Mouse (Mus musculus): Measurements from ENCODE around the gene Omp.

Omp gene

GRCm38 (mm10) chr7:98171141-98172073, 26.1 kb upstream of the Omp start:
- DNase-seq (ENCODE audit: low read depth, low spot score) = no peak

GRCm38 (mm10) chr7:98164999-98165528, 19.8 kb upstream of the Omp start:
- DNase-seq (ENCODE audit: low read depth, low spot score) = peak; percentile 29

DNA sequence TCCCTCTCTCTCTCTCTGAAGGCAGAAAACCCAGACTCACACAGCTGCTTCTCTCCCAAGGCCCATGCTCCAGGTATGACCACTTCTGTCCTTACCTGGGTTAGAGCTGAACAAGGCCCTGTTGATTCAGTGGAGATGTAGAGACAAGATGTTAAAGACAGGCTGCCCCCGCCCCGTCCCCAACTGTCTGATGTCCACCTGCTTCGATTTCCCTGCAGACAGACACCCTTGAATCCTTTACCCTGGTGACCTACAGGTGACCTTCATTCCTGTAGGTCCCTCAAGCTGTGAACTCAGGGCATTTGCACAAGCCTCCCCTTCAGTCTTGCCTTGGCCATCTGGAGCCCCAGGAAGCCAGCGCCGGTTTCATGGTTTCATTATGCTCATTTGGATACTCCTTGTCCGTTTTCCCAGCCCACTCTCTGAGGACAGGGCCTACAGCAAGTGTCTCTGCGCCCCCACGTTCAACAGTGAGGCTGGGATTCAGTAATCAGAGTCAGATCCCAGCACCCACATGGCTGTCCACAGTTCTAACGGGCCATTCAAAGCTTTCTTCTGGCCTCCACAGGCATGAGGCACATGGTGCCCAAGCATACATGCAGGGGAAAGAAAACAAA, 19.2 kb upstream of the Omp start:
- no peak for DNase-seq (ENCODE audit: low read depth, low spot score)

GRCm38 (mm10) chr7:98163700-98164099, 18.4 kb upstream of the Omp start:
- DNase-seq (ENCODE audit: low read depth, low spot score) = no peak

- no peak for DNase-seq (ENCODE audit: low read depth, low spot score)
Measured at GRCm38 (mm10) chr7:98162239-98162638, 16.9 kb upstream of the Omp start.

GRCm38 (mm10) chr7:98160041-98160740, 14.9 kb upstream of the Omp start:
- no peak for DNase-seq (ENCODE audit: low read depth, low spot score)

DNA sequence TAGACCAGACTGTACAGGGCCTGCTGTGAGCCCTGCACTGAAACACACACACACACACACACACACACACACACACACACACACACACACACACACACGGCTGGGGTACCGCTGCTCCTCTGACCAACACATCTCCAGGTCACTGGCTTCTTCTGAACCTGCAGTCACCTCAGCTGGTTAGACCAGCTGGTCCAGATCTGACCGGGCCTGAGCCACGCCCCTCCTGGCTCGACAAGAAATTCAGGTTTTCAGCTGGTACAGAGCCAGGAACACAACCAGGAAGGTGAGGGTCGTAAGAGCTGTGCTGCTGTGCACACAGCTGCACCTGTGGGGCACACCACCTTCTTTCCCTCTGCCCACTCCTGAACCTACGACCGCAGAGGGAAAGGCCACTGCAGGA, 13.2 kb upstream of the Omp start:
- DNase-seq (ENCODE audit: low read depth, low spot score) = no peak

- DNase-seq (ENCODE audit: low read depth, low spot score) = no peak
Measured at GRCm38 (mm10) chr7:98157636-98158332, 12.5 kb upstream of the Omp start.

DNA sequence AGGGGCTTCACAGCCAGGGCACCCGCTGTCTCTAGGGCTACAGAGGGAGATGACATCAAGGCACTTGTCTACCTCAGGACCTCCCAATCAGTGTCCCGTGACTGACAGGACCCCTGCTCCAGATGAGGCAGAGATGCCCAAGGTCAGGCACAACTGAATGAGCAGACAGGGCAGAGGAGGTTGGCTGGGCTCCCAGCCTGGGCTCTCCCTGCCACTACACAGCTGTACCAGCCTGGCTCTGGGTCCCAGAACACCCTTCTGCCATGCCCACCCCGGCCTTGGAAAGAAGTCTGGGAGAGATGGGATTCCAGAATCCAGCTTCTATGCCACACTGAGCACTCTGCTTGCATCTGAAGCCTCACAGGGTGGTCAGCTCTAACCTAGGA, 11.0 kb upstream of the Omp start:
- DNase-seq (ENCODE audit: low read depth, low spot score) = no peak

- DNase-seq (ENCODE audit: low read depth, low spot score) = peak; percentile 41
Measured at GRCm38 (mm10) chr7:98155546-98156279, 10.4 kb upstream of the Omp start.

GRCm38 (mm10) chr7:98153892-98154291, 8.6 kb upstream of the Omp start:
- DNase-seq (ENCODE audit: low read depth, low spot score) = no peak

GRCm38 (mm10) chr7:98153345-98153744, 8.0 kb upstream of the Omp start:
- no peak for DNase-seq (ENCODE audit: low read depth, low spot score)

DNA sequence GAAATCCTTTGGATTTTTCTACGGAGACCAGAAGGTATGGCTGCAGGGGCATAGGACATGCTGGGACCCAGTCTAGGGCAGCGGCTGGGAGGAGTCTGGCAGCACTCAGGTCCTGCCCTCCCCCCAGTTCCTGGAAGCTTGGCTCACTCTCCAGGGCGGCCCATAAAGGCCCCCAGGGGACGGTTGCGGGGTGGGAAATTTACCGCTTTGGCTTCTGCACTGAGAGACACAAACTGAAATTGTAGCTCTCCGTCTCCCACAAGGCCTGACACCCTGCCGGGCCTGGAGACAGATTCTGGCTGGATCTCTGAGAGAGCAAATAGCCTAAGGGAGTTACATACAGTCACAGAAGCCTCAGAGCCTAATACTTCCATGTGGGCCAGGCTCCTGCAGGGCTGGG, 7.1 kb upstream of the Omp start:
- DNase-seq (ENCODE audit: low read depth, low spot score) = no peak

DNA sequence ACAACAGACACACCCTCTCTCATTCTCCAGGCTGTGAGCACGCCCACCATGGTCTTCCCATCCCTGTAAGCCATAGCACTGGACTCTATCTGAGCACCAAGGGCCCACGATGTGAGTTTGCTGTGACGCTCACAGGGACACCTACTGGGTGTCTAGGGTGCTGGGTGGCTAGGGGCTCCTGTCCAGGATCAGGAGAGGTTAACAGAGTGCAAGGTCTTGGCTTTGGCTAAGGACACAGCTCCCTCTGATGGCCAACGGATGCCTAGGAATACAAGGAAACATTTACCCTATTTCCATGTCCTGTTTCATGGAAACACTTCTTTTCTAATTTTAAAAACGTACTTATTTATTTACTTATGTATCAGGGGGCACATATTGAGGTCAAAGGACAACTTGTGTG, 5.2 kb upstream of the Omp start:
- DNase-seq (ENCODE audit: low read depth, low spot score) = no peak

GRCm38 (mm10) chr7:98149802-98150201, 4.5 kb upstream of the Omp start:
- no peak for DNase-seq (ENCODE audit: low read depth, low spot score)

GRCm38 (mm10) chr7:98148721-98149407, 3.6 kb upstream of the Omp start:
- no peak for DNase-seq (ENCODE audit: low read depth, low spot score)

DNA sequence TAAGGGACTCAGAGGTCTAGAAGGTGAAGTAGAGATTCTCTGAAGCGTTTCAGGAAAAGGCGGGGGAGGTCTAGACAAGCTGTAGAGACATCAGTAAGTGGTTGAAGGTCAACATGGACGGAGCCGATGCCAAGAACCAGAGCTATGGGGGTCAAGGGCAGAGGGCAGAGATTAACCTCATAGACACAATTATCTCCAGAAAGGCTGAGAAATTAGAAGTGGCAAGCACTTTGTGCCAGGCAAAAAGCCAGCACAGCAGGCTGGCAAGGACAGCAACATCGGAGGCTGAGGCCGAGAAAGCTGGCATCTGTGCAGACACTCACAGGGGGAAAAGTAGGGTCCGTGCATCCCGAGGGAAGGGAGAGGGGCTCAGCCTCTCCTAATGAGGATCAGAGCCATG, 2.5 kb upstream of the Omp start:
- DNase-seq (ENCODE audit: low read depth, low spot score) = no peak

GRCm38 (mm10) chr7:98146447-98146845, 1.1 kb upstream of the Omp start:
- no peak for DNase-seq (ENCODE audit: low read depth, low spot score)

GRCm38 (mm10) chr7:98145842-98146446, 642 bp upstream of the Omp start:
- DNase-seq (ENCODE audit: low read depth, low spot score) = no peak

DNA sequence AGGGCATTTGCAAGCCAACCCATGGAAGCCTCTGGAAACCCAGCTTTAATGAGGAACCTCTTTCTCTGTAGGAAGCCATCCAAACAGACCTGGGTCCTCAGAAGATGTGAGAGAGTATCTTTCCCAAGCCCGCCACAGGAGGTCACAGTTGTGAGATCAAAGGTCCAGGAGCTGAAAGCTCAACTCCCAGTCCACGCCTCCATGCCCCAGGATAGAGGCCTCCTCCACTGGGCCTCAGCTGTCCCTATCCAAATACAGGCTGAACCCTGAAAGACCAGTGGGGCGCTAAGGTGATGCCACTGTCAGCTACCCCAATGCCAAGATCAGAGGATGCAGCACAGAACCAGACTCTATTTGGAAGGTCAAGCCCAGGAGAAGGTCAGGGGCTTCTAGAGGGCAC, 2.7 kb downstream of the Omp start:
- DNase-seq (ENCODE audit: low read depth, low spot score) = no peak
